Mouse (Mus musculus): ENCODE measurements at regions not wholly inside any gene's neighbourhood (a gene's known extent, or its start where the extent isn't known, plus 50 kb on each side); places are given as distances from the start of the nearest gene placed in this dataset.

DNA sequence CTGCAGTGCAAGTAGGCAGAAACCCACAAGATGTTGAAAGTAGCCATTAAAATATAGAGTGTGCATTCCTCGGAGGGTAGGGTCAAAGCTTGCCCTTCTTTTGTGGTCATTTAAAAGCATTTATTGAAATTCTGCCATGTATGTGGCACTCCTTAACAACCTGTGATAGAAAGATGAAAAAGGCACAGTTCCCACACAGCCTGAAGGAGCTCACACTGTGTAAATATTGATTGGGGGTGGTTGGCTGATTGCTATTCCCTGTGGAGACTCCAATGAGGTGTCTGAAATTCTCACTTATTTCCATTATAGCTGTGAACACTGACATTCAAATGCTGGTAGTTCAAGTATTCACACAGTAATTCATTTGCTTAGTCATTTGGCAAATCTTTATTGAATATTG lies 157.0 kb upstream of the Chl1 start:
- WGBS = 67% methylated on average over 1 of the region's 1 CpGs
- H3K4me1 ChIP-seq (ENCODE audit: control insufficient read depth, insufficient read depth, low read length) = no peaks in the 10 kb centered on the region
- H3K27ac ChIP-seq (ENCODE audit: low read depth, low read length) = no peak overlapping the region
- no peaks in the 10 kb centered on the region for H3K36me3 ChIP-seq (ENCODE audit: control insufficient read depth, insufficient read depth, low read length)
- no peak overlapping the region for H3K9ac ChIP-seq (ENCODE audit: low read depth, low read length)
- H3K9me3 ChIP-seq (ENCODE audit: control insufficient read depth, low read length) = no peaks in the 10 kb centered on the region
- H3K27me3 ChIP-seq (ENCODE audit: control insufficient read depth, insufficient read depth, low read length) = no peaks in the 10 kb centered on the region
- no peak overlapping the region for H3K4me3 ChIP-seq (ENCODE audit: low read length)
- no peak for ATAC-seq (ENCODE audit: low FRiP score, low TSS enrichment)
- no peak overlapping the region for H3K4me2 ChIP-seq (replicated peaks; ENCODE audit: low read depth, low read length)

DNA sequence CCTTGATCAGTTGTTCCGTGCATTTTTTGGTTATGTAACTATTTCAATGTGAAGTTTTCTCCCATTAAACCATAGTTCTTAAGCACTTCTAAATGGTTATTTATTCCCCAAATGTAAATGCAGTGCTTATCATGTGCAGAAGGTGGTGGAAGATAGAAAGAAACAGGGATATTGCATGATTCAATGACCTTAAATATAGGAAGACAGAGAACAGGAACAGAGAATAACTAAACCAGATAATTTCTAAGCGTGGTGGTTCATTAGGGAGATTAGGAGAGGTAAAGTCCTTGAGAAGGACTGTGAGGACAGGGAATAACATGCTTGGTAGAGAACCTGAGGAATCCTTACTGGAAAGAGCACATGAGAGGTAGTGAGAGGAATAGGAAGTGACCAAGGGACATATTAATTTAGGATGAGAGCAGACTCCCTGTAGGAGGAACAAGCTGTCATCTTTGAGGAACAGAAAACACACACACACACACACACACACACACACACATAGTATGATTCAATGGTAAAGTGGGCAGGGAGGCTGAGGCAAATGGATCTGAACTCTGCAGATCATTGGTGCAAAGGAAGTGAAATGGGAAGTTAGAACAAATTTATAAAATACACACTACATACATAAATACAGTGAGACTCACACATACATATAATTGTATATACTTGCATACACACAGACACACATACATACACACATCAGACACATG lies 143.4 kb upstream of the Chl1 start:
- Histone ChIP-seq H3K4me3 (ENCODE audit: low read length) (no peak overlapping the region), H3K4me1 (ENCODE audit: control insufficient read depth, insufficient read depth, low read length) (no peaks in the 10 kb centered on the region), H3K9me3 (ENCODE audit: control insufficient read depth, low read length) (no peaks in the 10 kb centered on the region), H3K27me3 (ENCODE audit: control insufficient read depth, insufficient read depth, low read length) (no peaks in the 10 kb centered on the region), H3K4me2 (replicated peaks; ENCODE audit: low read depth, low read length) (no peak overlapping the region), H3K27ac (ENCODE audit: low read depth, low read length) (no peak overlapping the region), H3K9ac (ENCODE audit: low read depth, low read length) (no peak overlapping the region), H3K36me3 (ENCODE audit: control insufficient read depth, insufficient read depth, low read length) (no peaks in the 10 kb centered on the region)
- WGBS = 80% methylated on average over 2 of the region's 2 CpGs
- no peak for ATAC-seq (ENCODE audit: low FRiP score, low TSS enrichment)

DNA sequence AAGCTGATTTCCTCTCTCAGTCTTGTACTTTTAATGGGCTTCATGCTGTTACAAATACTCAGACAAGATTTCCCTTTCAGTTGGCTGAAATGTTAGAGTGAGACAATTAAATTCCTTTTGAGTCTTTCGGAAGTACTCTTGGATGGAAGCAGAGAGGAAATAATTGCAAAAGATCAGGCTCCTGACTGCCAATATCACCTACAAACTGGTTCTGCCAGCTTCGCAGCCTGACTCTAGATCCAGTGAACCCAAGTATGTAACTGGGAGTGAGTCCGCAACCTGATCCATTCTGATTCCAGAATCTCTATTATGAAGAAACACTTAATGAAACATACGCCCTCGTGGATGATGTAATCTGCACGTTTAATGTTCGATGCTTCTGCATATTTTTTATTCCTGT lies 135.4 kb upstream of the Chl1 start:
- no peaks in the 10 kb centered on the region for H3K9me3 ChIP-seq (ENCODE audit: control insufficient read depth, low read length)
- H3K9ac ChIP-seq (ENCODE audit: low read depth, low read length) = no peak overlapping the region
- H3K27ac ChIP-seq (ENCODE audit: low read depth, low read length) = no peak overlapping the region
- H3K4me1 ChIP-seq (ENCODE audit: control insufficient read depth, insufficient read depth, low read length) = no peaks in the 10 kb centered on the region
- no peak overlapping the region for H3K4me2 ChIP-seq (replicated peaks; ENCODE audit: low read depth, low read length)
- WGBS = 76% methylated on average over 7 of the region's 7 CpGs
- ATAC-seq (ENCODE audit: low FRiP score, low TSS enrichment) = no peak
- no peak overlapping the region for H3K4me3 ChIP-seq (ENCODE audit: low read length)
- H3K27me3 ChIP-seq (ENCODE audit: control insufficient read depth, insufficient read depth, low read length) = no peaks in the 10 kb centered on the region
- no peaks in the 10 kb centered on the region for H3K36me3 ChIP-seq (ENCODE audit: control insufficient read depth, insufficient read depth, low read length)

DNA sequence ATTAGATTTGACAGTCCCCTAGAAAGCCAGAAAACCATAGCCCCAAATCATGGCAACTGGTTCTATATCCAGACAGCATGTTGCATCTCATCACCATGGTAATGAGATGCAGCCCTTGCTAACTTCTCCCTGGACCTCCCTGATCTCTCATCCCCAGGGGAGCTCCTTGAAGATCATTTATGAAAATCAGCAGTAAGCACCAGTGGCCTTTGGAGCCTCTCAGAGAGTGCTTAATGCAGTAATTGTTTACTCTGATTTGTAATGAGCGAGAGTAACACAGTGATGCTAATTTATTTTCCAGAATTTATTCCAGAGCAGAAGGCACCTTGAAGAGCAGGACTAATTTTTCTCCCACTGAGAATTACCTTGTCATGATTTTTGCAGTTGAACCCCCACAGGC lies 133.1 kb upstream of the Chl1 start:
- 86% methylated on average over 1 of the region's 1 CpGs for WGBS
- Histone ChIP-seq H3K9ac (ENCODE audit: low read depth, low read length) (no peak overlapping the region), H3K36me3 (ENCODE audit: control insufficient read depth, insufficient read depth, low read length) (no peaks in the 10 kb centered on the region), H3K27me3 (ENCODE audit: control insufficient read depth, insufficient read depth, low read length) (no peaks in the 10 kb centered on the region), H3K9me3 (ENCODE audit: control insufficient read depth, low read length) (no peaks in the 10 kb centered on the region), H3K4me3 (ENCODE audit: low read length) (no peak overlapping the region), H3K27ac (ENCODE audit: low read depth, low read length) (no peak overlapping the region), H3K4me1 (ENCODE audit: control insufficient read depth, insufficient read depth, low read length) (no peaks in the 10 kb centered on the region), H3K4me2 (replicated peaks; ENCODE audit: low read depth, low read length) (no peak overlapping the region)
- ATAC-seq (ENCODE audit: low FRiP score, low TSS enrichment) = no peak

DNA sequence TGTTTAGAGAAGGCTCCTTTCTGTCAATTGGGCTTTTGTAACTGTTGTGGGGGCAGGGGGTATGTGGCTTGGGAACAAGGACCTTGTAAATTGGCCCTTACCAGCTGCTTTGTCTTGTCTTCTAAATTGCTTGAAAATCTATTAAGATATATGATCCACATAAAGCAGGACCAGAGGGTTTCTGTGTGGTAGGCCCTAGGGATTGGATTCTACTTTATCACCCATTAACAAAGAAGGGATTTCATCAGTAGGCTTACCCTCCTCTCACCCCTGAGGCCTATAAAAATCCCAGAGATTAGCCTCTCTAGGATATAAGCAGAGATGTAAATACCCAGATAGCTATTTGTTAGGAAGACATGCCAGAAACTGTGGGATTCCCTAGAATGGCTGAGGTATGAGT lies 132.3 kb upstream of the Chl1 start:
- H3K36me3 ChIP-seq (ENCODE audit: control insufficient read depth, insufficient read depth, low read length) = no peaks in the 10 kb centered on the region
- no peak overlapping the region for H3K27ac ChIP-seq (ENCODE audit: low read depth, low read length)
- no peak overlapping the region for H3K9ac ChIP-seq (ENCODE audit: low read depth, low read length)
- no peaks in the 10 kb centered on the region for H3K27me3 ChIP-seq (ENCODE audit: control insufficient read depth, insufficient read depth, low read length)
- no peaks in the 10 kb centered on the region for H3K9me3 ChIP-seq (ENCODE audit: control insufficient read depth, low read length)
- H3K4me2 ChIP-seq (replicated peaks; ENCODE audit: low read depth, low read length) = no peak overlapping the region
- no peak overlapping the region for H3K4me3 ChIP-seq (ENCODE audit: low read length)
- H3K4me1 ChIP-seq (ENCODE audit: control insufficient read depth, insufficient read depth, low read length) = no peaks in the 10 kb centered on the region
- no peak for ATAC-seq (ENCODE audit: low FRiP score, low TSS enrichment)

DNA sequence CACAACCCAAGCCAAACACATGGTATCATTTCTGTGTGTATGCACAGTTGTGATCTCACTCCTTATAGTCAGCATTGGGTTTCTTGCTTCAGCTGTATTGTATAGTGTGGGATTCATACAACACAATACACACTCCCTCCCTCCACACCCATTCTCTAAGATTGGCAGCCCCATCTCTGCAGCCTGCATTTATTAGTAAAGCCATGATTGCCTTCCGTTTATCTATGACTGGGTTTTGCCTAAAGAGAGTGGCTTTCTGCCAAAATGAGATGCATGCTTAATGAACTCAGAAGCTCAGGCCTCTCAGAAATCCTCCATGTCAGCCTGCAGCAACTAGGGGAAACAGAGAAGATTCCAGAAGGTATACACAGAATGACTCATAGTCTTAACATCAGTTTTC lies 129.4 kb upstream of the Chl1 start:
- no peak for ATAC-seq (ENCODE audit: low FRiP score, low TSS enrichment)
- 64% methylated on average over 1 of the region's 1 CpGs for WGBS
- no peaks in the 10 kb centered on the region for H3K36me3 ChIP-seq (ENCODE audit: control insufficient read depth, insufficient read depth, low read length)
- H3K9ac ChIP-seq (ENCODE audit: low read depth, low read length) = no peak overlapping the region
- H3K9me3 ChIP-seq (ENCODE audit: control insufficient read depth, low read length) = no peaks in the 10 kb centered on the region
- H3K27ac ChIP-seq (ENCODE audit: low read depth, low read length) = no peak overlapping the region
- H3K4me3 ChIP-seq (ENCODE audit: low read length) = no peak overlapping the region
- H3K4me2 ChIP-seq (replicated peaks; ENCODE audit: low read depth, low read length) = no peak overlapping the region
- H3K27me3 ChIP-seq (ENCODE audit: control insufficient read depth, insufficient read depth, low read length) = no peaks in the 10 kb centered on the region
- H3K4me1 ChIP-seq (ENCODE audit: control insufficient read depth, insufficient read depth, low read length) = no peaks in the 10 kb centered on the region

DNA sequence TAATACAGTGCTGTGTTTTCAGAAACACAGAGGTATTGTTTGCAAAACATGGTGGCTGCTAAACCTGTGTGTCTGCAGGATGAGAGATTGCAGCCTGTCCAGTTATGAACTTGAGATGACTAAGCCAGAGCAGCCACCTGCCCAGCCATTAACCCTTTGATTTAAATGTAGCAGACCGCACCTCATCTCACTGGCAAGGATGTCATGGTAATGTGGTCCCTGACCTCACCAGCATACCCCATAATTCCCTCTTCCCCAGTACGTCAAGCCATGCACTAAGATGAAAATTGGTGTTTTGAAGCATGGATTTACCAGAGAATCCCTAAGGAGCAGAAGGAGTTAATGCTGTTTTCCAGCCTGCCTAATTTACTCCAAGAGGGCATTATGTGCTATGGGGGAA lies 128.5 kb upstream of the Chl1 start:
- WGBS = 76% methylated on average over 2 of the region's 2 CpGs
- ATAC-seq (ENCODE audit: low FRiP score, low TSS enrichment) = no peak

DNA sequence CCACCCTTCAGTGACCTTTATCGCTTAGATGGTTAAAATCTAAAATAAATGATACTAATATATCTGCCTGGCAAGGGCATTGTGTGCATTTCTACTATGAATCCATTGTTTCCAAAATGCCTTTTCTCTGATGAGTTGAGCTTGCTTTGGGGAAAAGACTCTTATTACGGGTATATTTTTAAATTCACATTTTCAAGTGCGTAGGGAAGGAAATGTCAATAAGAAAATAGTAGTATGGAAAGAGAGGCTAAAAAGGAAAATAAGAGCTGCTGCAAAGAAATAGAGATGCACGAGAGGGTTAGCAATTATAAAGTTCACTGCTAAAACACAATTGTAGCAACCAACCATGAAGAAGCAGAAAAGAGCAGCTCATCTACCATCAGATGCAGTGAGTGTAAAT lies 123.8 kb upstream of the Chl1 start:
- H3K4me3 ChIP-seq (ENCODE audit: low read length) = no peak overlapping the region
- H3K27me3 ChIP-seq (ENCODE audit: control insufficient read depth, insufficient read depth, low read length) = no peaks in the 10 kb centered on the region
- no peak for ATAC-seq (ENCODE audit: low FRiP score, low TSS enrichment)
- H3K36me3 ChIP-seq (ENCODE audit: control insufficient read depth, insufficient read depth, low read length) = no peaks in the 10 kb centered on the region
- no peak overlapping the region for H3K27ac ChIP-seq (ENCODE audit: low read depth, low read length)
- no peak overlapping the region for H3K4me2 ChIP-seq (replicated peaks; ENCODE audit: low read depth, low read length)
- H3K9me3 ChIP-seq (ENCODE audit: control insufficient read depth, low read length) = no peaks in the 10 kb centered on the region
- no peak overlapping the region for H3K9ac ChIP-seq (ENCODE audit: low read depth, low read length)
- H3K4me1 ChIP-seq (ENCODE audit: control insufficient read depth, insufficient read depth, low read length) = no peaks in the 10 kb centered on the region
- 95% methylated on average over 4 of the region's 4 CpGs for WGBS

More for the DNA sequence above, 128.5 kb upstream of the Chl1 start:
- no peak overlapping the region for H3K4me2 ChIP-seq (replicated peaks; ENCODE audit: low read depth, low read length)
- H3K27me3 ChIP-seq (ENCODE audit: control insufficient read depth, insufficient read depth, low read length) = no peaks in the 10 kb centered on the region
- no peak overlapping the region for H3K9ac ChIP-seq (ENCODE audit: low read depth, low read length)
- H3K4me3 ChIP-seq (ENCODE audit: low read length) = no peak overlapping the region
- no peaks in the 10 kb centered on the region for H3K36me3 ChIP-seq (ENCODE audit: control insufficient read depth, insufficient read depth, low read length)
- no peaks in the 10 kb centered on the region for H3K9me3 ChIP-seq (ENCODE audit: control insufficient read depth, low read length)
- H3K4me1 ChIP-seq (ENCODE audit: control insufficient read depth, insufficient read depth, low read length) = no peaks in the 10 kb centered on the region
- no peak overlapping the region for H3K27ac ChIP-seq (ENCODE audit: low read depth, low read length)

DNA sequence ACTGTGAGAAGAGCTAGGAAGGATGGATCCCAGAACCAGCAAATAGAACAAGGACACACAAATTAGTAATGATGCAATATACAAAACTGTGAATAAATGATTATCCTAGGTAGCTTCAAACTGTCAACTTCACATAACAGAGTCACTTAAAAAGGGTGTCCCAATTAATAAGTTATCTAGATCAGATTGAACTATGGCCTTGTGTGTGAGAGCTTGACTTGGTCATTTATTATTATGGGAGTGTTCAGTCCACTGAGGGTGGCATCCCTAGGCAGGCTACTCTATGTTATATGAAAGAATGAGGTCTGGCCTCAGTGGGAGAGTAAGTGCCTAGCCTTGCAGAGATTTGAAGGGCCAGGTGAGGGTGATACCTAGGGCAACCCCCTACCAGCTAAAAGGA lies 104.4 kb upstream of the Chl1 start:
- H3K9ac ChIP-seq (ENCODE audit: low read depth, low read length) = no peak overlapping the region
- H3K9me3 ChIP-seq (ENCODE audit: control insufficient read depth, low read length) = no peaks in the 10 kb centered on the region
- ATAC-seq (ENCODE audit: low FRiP score, low TSS enrichment) = no peak
- H3K27ac ChIP-seq (ENCODE audit: low read depth, low read length) = no peak overlapping the region
- H3K4me3 ChIP-seq (ENCODE audit: low read length) = no peak overlapping the region
- H3K36me3 ChIP-seq (ENCODE audit: control insufficient read depth, insufficient read depth, low read length) = no peaks in the 10 kb centered on the region
- no peak overlapping the region for H3K4me2 ChIP-seq (replicated peaks; ENCODE audit: low read depth, low read length)
- H3K4me1 ChIP-seq (ENCODE audit: control insufficient read depth, insufficient read depth, low read length) = no peaks in the 10 kb centered on the region
- no peaks in the 10 kb centered on the region for H3K27me3 ChIP-seq (ENCODE audit: control insufficient read depth, insufficient read depth, low read length)
